Mouse (Mus musculus) limb, embryonic 15.5 days (tissue): ENCODE data around the gene Ostf1. TPM values are rescaled to one million over a fixed set of nuclear protein-coding genes. Genes with fewer than 3 reads are reported as not detected.
A peak's percentile ranks its signal among the peaks of the same experiment; 100 is the strongest.

Experiments used
- ATAC-seq: fragments of 200-750 bp; cut with Nextera tagmentation; 2 replicates; pipeline ENCODE4 v1.8.0; 2017; ENCODE audit warnings: low read depth, moderate TSS enrichment; ENCODE audit not compliant: insufficient number of reproducible peaks, low FRiP score, low TSS enrichment
- H3K27ac ChIP-seq: fragments of 300-500 bp; sonication (generic); 2 replicates; pipeline ENCODE4 v1.5.1; 2015; ENCODE audit warnings: moderate library complexity, mild to moderate bottlenecking, inconsistent platforms
- H3K27me3 ChIP-seq: fragments of 300-500 bp; sonication (generic); 2 replicates; pipeline ENCODE4 v1.6.1; 2015; ENCODE audit warnings: inconsistent platforms
- H3K36me3 ChIP-seq: fragments of 300-500 bp; sonication (generic); 2 replicates; pipeline ENCODE4 v1.6.1; 2015; ENCODE audit warnings: inconsistent platforms
- H3K4me1 ChIP-seq: fragments of 300-500 bp; sonication (generic); 2 replicates; pipeline ENCODE4 v1.6.1; 2015; ENCODE audit warnings: inconsistent platforms
- H3K4me2 ChIP-seq: fragments of 300-500 bp; sonication (generic); 2 replicates; pipeline ENCODE4 v1.6.1; 2015; ENCODE audit warnings: mild to moderate bottlenecking, inconsistent platforms
- H3K4me3 ChIP-seq: fragments of 300-500 bp; sonication (generic); 2 replicates; pipeline ENCODE4 v1.5.1; 2015; ENCODE audit warnings: mild to moderate bottlenecking, inconsistent platforms
- H3K9ac ChIP-seq: fragments of 300-500 bp; sonication (generic); 2 replicates; pipeline ENCODE4 v1.6.1; 2015; ENCODE audit warnings: inconsistent platforms
- H3K9me3 ChIP-seq: fragments of 300-500 bp; sonication (generic); 2 replicates; pipeline ENCODE4 v1.6.1; 2016; ENCODE audit warnings: inconsistent platforms
- WGBS: fragments of 180-500 bp; shearing (Covaris S2); methylation state at CpG from one replicate; pipeline ENCODE4 v1.1.7; 2015; 5-methylcytosine and 5-hydroxymethylcytosine counted together
- polyA plus RNA-seq: library from polyadenylated mRNA; unstranded; fragments of >200 nt; fragmentation: Nextera tagmentation; extraction: Ambion mirVana; gene quantifications from 2 replicates; pipeline ENCODE4 v1.2.1, GENCODE M21; 2015

Gene Ostf1
- polyA plus RNA-seq, 1 experiment from 2014 or later: 154 TPM

GRCm38 (mm10) chr19:18619060-18619459, 12.6 kb downstream of the Ostf1 start:
- Histone ChIP-seq H3K27ac (peak overlapping the region; percentile 12), H3K4me1 (0 out of 2 replicates have a peak, but pooled peaks cover 5% of the 10 kb centered on the region), H3K27me3 (no peaks in the 10 kb centered on the region), H3K4me2 (no peak overlapping the region), H3K36me3 (no peaks in the 10 kb centered on the region), H3K9me3 (no peaks in the 10 kb centered on the region), H3K9ac (no peak overlapping the region), H3K4me3 (no peak overlapping the region)
- no peak for ATAC-seq
- WGBS: 66% methylated on average over 5 of the region's 5 CpGs

- no peaks in the 10 kb centered on the region for H3K27me3 ChIP-seq
- no peaks in the 10 kb centered on the region for H3K9me3 ChIP-seq
- H3K4me3 ChIP-seq: no peak overlapping the region
- no peak overlapping the region for H3K4me2 ChIP-seq
- H3K4me1 ChIP-seq: peaks cover 7% of the 10 kb centered on the region
- no peak for ATAC-seq
- WGBS: 74% methylated on average over 1 of the region's 1 CpGs
- no peaks in the 10 kb centered on the region for H3K36me3 ChIP-seq
- no peak overlapping the region for H3K27ac ChIP-seq
- no peak overlapping the region for H3K9ac ChIP-seq
Observed at GRCm38 (mm10) chr19:18617504-18617903, 14.1 kb downstream of the Ostf1 start.

GRCm38 (mm10) chr19:18615680-18616240, 15.9 kb downstream of the Ostf1 start:
- Histone ChIP-seq H3K36me3 (no peaks in the 10 kb centered on the region), H3K4me3 (no peak overlapping the region), H3K9me3 (no peaks in the 10 kb centered on the region), H3K27me3 (no peaks in the 10 kb centered on the region), H3K9ac (no peak overlapping the region), H3K4me1 (peaks cover 7% of the 10 kb centered on the region), H3K27ac (peak overlapping the region; percentile 12; the same call in 1 of the 2 replicates), H3K4me2 (no peak overlapping the region)
- no peak for ATAC-seq
- 70% methylated on average over 9 of the region's 9 CpGs for WGBS

GRCm38 (mm10) chr19:18614337-18614736, 17.3 kb downstream of the Ostf1 start:
- H3K9me3 ChIP-seq: no peaks in the 10 kb centered on the region
- H3K36me3 ChIP-seq: no peaks in the 10 kb centered on the region
- 78% methylated on average over 7 of the region's 7 CpGs for WGBS
- H3K4me2 ChIP-seq: no peak overlapping the region
- H3K4me3 ChIP-seq: no peak overlapping the region
- no peak for ATAC-seq
- H3K27me3 ChIP-seq: no peaks in the 10 kb centered on the region
- peaks cover 7% of the 10 kb centered on the region for H3K4me1 ChIP-seq
- 0 out of 2 replicates have a peak overlapping the region, but pooled peaks have one; percentile 35 for H3K27ac ChIP-seq
- no peak overlapping the region for H3K9ac ChIP-seq

- Histone ChIP-seq H3K27ac (no peak overlapping the region), H3K4me3 (no peak overlapping the region), H3K4me1 (peaks cover 14% of the 10 kb centered on the region), H3K9ac (no peak overlapping the region), H3K27me3 (no peaks in the 10 kb centered on the region), H3K9me3 (no peaks in the 10 kb centered on the region), H3K4me2 (no peak overlapping the region), H3K36me3 (no peaks in the 10 kb centered on the region)
- WGBS: 71% methylated on average over 6 of the region's 6 CpGs
- no peak for ATAC-seq
Observed at GRCm38 (mm10) chr19:18608975-18609374, 22.6 kb downstream of the Ostf1 start.

GRCm38 (mm10) chr19:18607907-18608306, 23.7 kb downstream of the Ostf1 start:
- ATAC-seq: no peak
- H3K36me3 ChIP-seq: peaks cover 2% of the 10 kb centered on the region; the same call in 1 of the 2 replicates
- WGBS: 53% methylated on average over 7 of the region's 7 CpGs

GRCm38 (mm10) chr19:18603011-18603410, 28.6 kb downstream of the Ostf1 start:
- ATAC-seq: no peak
- no peaks in the 10 kb centered on the region for H3K27me3 ChIP-seq
- peaks cover 9% of the 10 kb centered on the region; the same call in 1 of the 2 replicates for H3K36me3 ChIP-seq
- H3K4me1 ChIP-seq: peaks cover 9% of the 10 kb centered on the region
- no peak overlapping the region for H3K4me2 ChIP-seq
- H3K4me3 ChIP-seq: no peak overlapping the region
- H3K27ac ChIP-seq: no peak overlapping the region
- WGBS: 80% methylated on average over 6 of the region's 6 CpGs
- no peak overlapping the region for H3K9ac ChIP-seq
- no peaks in the 10 kb centered on the region for H3K9me3 ChIP-seq

More at GRCm38 (mm10) chr19:18607907-18608306, 23.7 kb downstream of the Ostf1 start:
- no peak overlapping the region for H3K4me2 ChIP-seq
- no peaks in the 10 kb centered on the region for H3K9me3 ChIP-seq
- H3K27me3 ChIP-seq: no peaks in the 10 kb centered on the region
- no peak overlapping the region for H3K4me3 ChIP-seq
- no peak overlapping the region for H3K27ac ChIP-seq
- peaks cover 9% of the 10 kb centered on the region for H3K4me1 ChIP-seq
- no peak overlapping the region for H3K9ac ChIP-seq

GRCm38 (mm10) chr19:18600611-18601010, 31.0 kb downstream of the Ostf1 start:
- no peak for ATAC-seq
- H3K4me3 ChIP-seq: no peak overlapping the region
- no peak overlapping the region for H3K27ac ChIP-seq
- no peak overlapping the region for H3K4me2 ChIP-seq
- H3K27me3 ChIP-seq: no peaks in the 10 kb centered on the region
- no peaks in the 10 kb centered on the region for H3K9me3 ChIP-seq
- WGBS: 95% methylated on average over 9 of the region's 9 CpGs
- H3K9ac ChIP-seq: no peak overlapping the region
- peaks cover 9% of the 10 kb centered on the region; the same call in 1 of the 2 replicates for H3K36me3 ChIP-seq
- no peaks in the 10 kb centered on the region for H3K4me1 ChIP-seq

GRCm38 (mm10) chr19:18599650-18600049, 32.0 kb downstream of the Ostf1 start:
- Histone ChIP-seq H3K4me1 (no peaks in the 10 kb centered on the region), H3K27me3 (no peaks in the 10 kb centered on the region), H3K4me3 (no peak overlapping the region), H3K4me2 (no peak overlapping the region), H3K27ac (no peak overlapping the region), H3K9ac (no peak overlapping the region), H3K36me3 (peaks cover 9% of the 10 kb centered on the region; the same call in 1 of the 2 replicates), H3K9me3 (no peaks in the 10 kb centered on the region)
- WGBS: 84% methylated on average over 5 of the region's 5 CpGs
- no peak for ATAC-seq

GRCm38 (mm10) chr19:18599051-18599450, 32.6 kb downstream of the Ostf1 start:
- H3K27ac ChIP-seq: no peak overlapping the region
- 73% methylated on average over 8 of the region's 8 CpGs for WGBS
- H3K4me3 ChIP-seq: no peak overlapping the region
- ATAC-seq: no peak
- no peaks in the 10 kb centered on the region for H3K9me3 ChIP-seq
- H3K27me3 ChIP-seq: no peaks in the 10 kb centered on the region
- H3K36me3 ChIP-seq: peaks cover 9% of the 10 kb centered on the region; the same call in 1 of the 2 replicates
- H3K4me2 ChIP-seq: no peak overlapping the region
- no peaks in the 10 kb centered on the region for H3K4me1 ChIP-seq
- no peak overlapping the region for H3K9ac ChIP-seq

GRCm38 (mm10) chr19:18598265-18598926, 33.2 kb downstream of the Ostf1 start:
- H3K9me3 ChIP-seq: no peaks in the 10 kb centered on the region
- H3K36me3 ChIP-seq: peaks cover 9% of the 10 kb centered on the region; the same call in 1 of the 2 replicates
- no peaks in the 10 kb centered on the region for H3K27me3 ChIP-seq
- H3K9ac ChIP-seq: no peak overlapping the region
- 83% methylated on average over 3 of the region's 3 CpGs for WGBS
- no peaks in the 10 kb centered on the region for H3K4me1 ChIP-seq
- H3K4me3 ChIP-seq: no peak overlapping the region
- no peak overlapping the region for H3K27ac ChIP-seq
- no peak overlapping the region for H3K4me2 ChIP-seq
- ATAC-seq: no peak

- Histone ChIP-seq H3K9me3 (no peaks in the 10 kb centered on the region), H3K4me2 (no peak overlapping the region), H3K27ac (no peak overlapping the region), H3K27me3 (no peaks in the 10 kb centered on the region), H3K4me1 (no peaks in the 10 kb centered on the region), H3K36me3 (peaks cover 7% of the 10 kb centered on the region; the same call in 1 of the 2 replicates), H3K4me3 (no peak overlapping the region), H3K9ac (no peak overlapping the region)
- WGBS: 81% methylated on average over 6 of the region's 6 CpGs
- ATAC-seq: no peak
Observed at GRCm38 (mm10) chr19:18597772-18598171, 33.9 kb downstream of the Ostf1 start.
